Mouse (Mus musculus): ENCODE data around the gene Ublcp1.

Ublcp1 gene

GRCm38 (mm10) chr11:44422337-44423111 lies 47.8 kb downstream of the Ublcp1 start:
- DNase-seq (ENCODE audit: low spot score), result no peak

DNA sequence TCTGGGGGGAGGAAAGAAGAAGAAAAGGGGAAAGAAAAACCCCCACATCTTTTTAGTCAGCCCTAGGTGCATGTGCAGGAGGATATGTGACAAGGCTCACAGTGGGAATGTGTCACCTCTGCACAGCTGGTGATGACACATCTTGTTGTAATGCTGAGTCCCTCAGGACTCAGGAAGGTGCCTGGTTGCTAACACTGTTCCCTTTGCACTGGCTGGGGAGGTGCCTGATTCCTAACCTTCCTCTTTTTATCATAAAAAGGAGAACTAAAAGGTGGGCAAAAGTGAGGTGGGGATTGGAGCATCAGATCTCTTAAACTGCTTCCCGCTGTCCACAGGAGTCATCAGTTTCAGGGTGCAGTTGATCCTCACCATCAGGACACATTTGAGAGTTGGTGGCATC lies 52.9 kb downstream of the Ublcp1 start:
- DNase-seq (ENCODE audit: low spot score), result no peak

DNA sequence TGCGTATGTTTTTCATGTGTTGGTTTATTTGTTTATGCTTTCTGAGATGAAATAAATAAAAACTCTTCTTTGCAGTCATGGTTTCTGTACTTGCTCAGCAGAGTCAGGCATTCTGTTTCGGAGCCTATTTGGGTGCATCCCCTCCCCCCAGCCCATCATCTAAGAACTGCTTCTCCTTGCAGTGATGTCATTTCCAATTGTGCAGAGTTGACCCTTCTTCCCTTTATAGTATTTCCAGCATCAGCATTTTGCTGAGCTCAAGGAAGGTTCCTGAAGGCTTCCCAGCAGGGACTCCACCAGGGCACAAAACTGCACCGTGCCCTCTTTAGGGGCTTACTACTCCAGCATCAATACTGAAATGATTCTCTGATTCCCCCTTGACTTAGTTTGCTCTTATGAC lies 55.7 kb downstream of the Ublcp1 start:
- DNase-seq (ENCODE audit: low spot score), result no peak

DNA sequence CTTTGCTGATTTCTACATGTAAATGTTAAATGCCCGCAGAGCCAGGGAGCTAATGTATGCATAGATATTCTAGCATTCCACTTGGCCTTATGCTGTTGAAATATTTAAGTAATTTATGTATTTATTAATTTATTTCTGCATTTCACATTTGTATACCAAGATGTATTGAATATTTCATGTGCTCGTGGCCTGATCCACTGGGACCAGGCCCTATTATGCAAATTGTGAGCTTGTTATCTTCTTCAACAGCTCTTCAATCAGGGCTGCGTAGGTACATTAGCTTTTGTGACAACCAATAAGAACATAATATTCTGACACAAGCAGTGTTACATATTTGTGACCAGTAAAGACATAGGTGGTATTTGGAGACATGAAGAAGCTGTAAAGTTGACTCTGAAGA lies 56.9 kb downstream of the Ublcp1 start:
- DNase-seq (ENCODE audit: low spot score), result no peak

DNA sequence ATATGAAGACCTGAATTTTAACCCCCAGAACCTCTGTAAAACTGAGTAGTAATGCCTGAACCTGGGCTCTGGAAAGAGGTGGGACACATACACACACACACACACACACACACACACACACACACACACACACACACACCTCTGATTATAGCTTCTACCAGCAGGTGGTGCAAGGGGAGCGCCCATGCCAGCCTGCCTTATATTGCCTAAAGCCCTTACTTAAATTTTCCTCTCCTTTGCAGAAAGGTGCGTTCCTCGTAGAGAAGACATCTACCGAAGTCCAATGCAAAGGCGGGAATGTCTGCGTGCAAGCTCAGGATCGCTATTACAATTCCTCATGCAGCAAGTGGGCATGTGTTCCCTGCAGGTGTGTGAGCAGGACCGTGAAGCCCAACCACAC lies 58.0 kb downstream of the Ublcp1 start:
- no peak for DNase-seq (ENCODE audit: low spot score)

GRCm38 (mm10) chr11:44410413-44410812 lies 59.9 kb downstream of the Ublcp1 start:
- no peak for DNase-seq (ENCODE audit: low spot score)

- no peak for DNase-seq (ENCODE audit: low spot score)
These were observed 61.7 kb downstream of the Ublcp1 start for GRCm38 (mm10) chr11:44408626-44409025.

GRCm38 (mm10) chr11:44406457-44406856 lies 63.8 kb downstream of the Ublcp1 start:
- no peak for DNase-seq (ENCODE audit: low spot score)

GRCm38 (mm10) chr11:44405961-44406360 lies 64.3 kb downstream of the Ublcp1 start:
- no peak for DNase-seq (ENCODE audit: low spot score)

DNA sequence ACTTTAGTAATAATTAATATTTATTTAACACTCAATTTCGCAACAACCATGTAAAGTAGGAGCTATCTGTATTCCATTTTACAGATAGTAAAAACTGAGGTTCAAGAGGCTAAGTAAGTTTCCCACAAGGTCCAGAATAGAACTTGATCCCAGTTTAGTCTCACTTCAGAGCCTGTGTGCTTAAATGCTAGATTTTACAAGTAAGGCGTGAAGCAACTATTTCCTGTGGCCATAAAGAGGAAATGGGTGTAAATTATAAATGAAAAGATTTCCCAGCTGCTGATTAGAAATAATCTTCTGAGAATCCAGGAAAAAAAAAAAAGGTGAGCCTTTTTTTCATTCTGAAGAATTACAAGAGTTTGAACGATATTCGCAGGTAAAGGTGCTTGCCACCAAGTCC lies 65.2 kb downstream of the Ublcp1 start:
- DNase-seq (ENCODE audit: low spot score), result no peak
